Comparison of ENCODE assay signal across 15 mouse cellular contexts in genomic region chr12:7820006-7820704, GRCm38 (mm10).
DNase-seq lines count a peak whose midpoint lies in the region; ATAC-seq lines count a peak whose summit lies in the region.
"Had no signal": no experiment of that assay in that cellular context is flagged by ENCODE, and none has a peak within 500 bp of the region (broad histone marks: within the 10 kb centered on the region; RNA-seq: fewer than 3 reads in every experiment).

No protein-coding gene starts in this region.

- no peak overlapping the region for H3K9ac ChIP-seq in midbrain, embryonic 11.5 days (ENCODE audit: low read length)
- H3K9ac ChIP-seq: embryonic facial prominence, embryonic 13.5 days; heart, embryonic 15.5 days; hindbrain, embryonic 12.5 days had no signal

- 23% methylated on average over 4 of the region's 4 CpGs for WGBS in large intestine, adult 2 months
- 86% methylated on average over 4 of the region's 4 CpGs for WGBS in midbrain, embryonic 11.5 days

- no peak overlapping the region for H3K4me2 ChIP-seq in midbrain, embryonic 11.5 days
- H3K4me2 ChIP-seq: embryonic facial prominence, embryonic 13.5 days; heart, embryonic 15.5 days; hindbrain, embryonic 12.5 days had no signal

- H3K36me3 ChIP-seq in midbrain, embryonic 11.5 days (ENCODE audit: control insufficient read depth, insufficient read depth, low read length): no peaks in the 10 kb centered on the region
- H3K36me3 ChIP-seq: embryonic facial prominence, embryonic 13.5 days; forebrain, embryonic 10.5 days; heart, embryonic 15.5 days; hindbrain, embryonic 12.5 days had no signal

- H3K4me3 ChIP-seq in midbrain, embryonic 11.5 days (ENCODE audit: low read depth, low read length): no peak overlapping the region
- H3K4me3 ChIP-seq: embryonic facial prominence, embryonic 13.5 days; forebrain, embryonic 10.5 days; heart, embryonic 15.5 days; hindbrain, embryonic 12.5 days had no signal

- H3K27me3 ChIP-seq in midbrain, embryonic 11.5 days (ENCODE audit: control insufficient read depth, insufficient read depth, low read length): no peaks in the 10 kb centered on the region
- H3K27me3 ChIP-seq: embryonic facial prominence, embryonic 13.5 days; heart, embryonic 15.5 days; hindbrain, embryonic 12.5 days had no signal

- no peaks in the 10 kb centered on the region for H3K4me1 ChIP-seq in midbrain, embryonic 11.5 days (ENCODE audit: control insufficient read depth, insufficient read depth, low read length)
- H3K4me1 ChIP-seq: embryonic facial prominence, embryonic 13.5 days; forebrain, embryonic 10.5 days; heart, embryonic 15.5 days; hindbrain, embryonic 12.5 days had no signal

- no peak for ATAC-seq in midbrain, embryonic 11.5 days (ENCODE audit: low FRiP score)

- no peak overlapping the region for H3K27ac ChIP-seq in midbrain, embryonic 11.5 days (ENCODE audit: low read depth, low read length)
- H3K27ac ChIP-seq: embryonic facial prominence, embryonic 13.5 days; forebrain, embryonic 10.5 days; heart, embryonic 15.5 days; hindbrain, embryonic 12.5 days had no signal

- intact Hi-C loops in left cerebral cortex, postnatal 4 days (cut with DNase I): no loop called here

- H3K9me3 ChIP-seq in midbrain, embryonic 11.5 days (ENCODE audit: control insufficient read depth, low read length): no peaks in the 10 kb centered on the region
- H3K9me3 ChIP-seq: embryonic facial prominence, embryonic 13.5 days; forebrain, embryonic 10.5 days; heart, embryonic 15.5 days; hindbrain, embryonic 12.5 days had no signal

- DNase-seq in embryo, embryonic 10.5 days (ENCODE audit: low spot score): peak; percentile 1
- no peak for DNase-seq in embryo, embryonic 11 days
- DNase-seq in R1 (ENCODE audit: low read depth, low spot score): peak; percentile 39
- peak; percentile 88 for DNase-seq in kidney, adult 9 months
- peak; percentile 92 for DNase-seq in large intestine, adult 2 months (ENCODE audit: low read depth, low spot score)
- no peak for DNase-seq in left cerebral cortex, postnatal 4 days
- DNase-seq in midbrain, embryonic 11.5 days (ENCODE audit: low spot score, missing footprints): no peak
- DNase-seq in right cerebral cortex, postnatal 36 days (ENCODE audit: low spot score in 2 of 2): no peak
- DNase-seq: adrenal gland, postnatal 14 days; cerebellum, postnatal 14 days; heart, adult 11 months had no signal

Comparison
In these comparisons a context has a peak if more than half of its experiments do, and no peak if none do; other contexts are left out.
1. DNase-seq: peak in embryo, embryonic 10.5 days (single experiment), R1 (single experiment), kidney, adult 9 months (single experiment) and large intestine, adult 2 months (single experiment); none in embryo, embryonic 11 days (single experiment), left cerebral cortex, postnatal 4 days (single experiment), midbrain, embryonic 11.5 days (single experiment) and right cerebral cortex, postnatal 36 days (0 of 2).